Mouse (Mus musculus) megakaryocyte, embryonic 14.5 days (primary cell): ENCODE measurements around the gene Tmem107. TPM values are rescaled to one million over a fixed set of nuclear protein-coding genes. Genes with fewer than 3 reads are reported as not detected.

Source experiments
- H3K27me3 ChIP-seq: replicated peaks from 2 replicates; pipeline ENCODE3; 2012; ENCODE audit warnings: inconsistent platforms
- H3K36me3 ChIP-seq: replicated peaks from 2 replicates; pipeline ENCODE3; 2012; ENCODE audit warnings: low read length, inconsistent platforms, mixed read lengths
- H3K4me1 ChIP-seq: 2 replicates; pipeline ENCODE4 v1.6.1; 2012; ENCODE audit warnings: inconsistent platforms
- H3K4me3 ChIP-seq: replicated peaks from 2 replicates; pipeline ENCODE3; 2012; ENCODE audit warnings: moderate library complexity, mild to moderate bottlenecking, inconsistent platforms
- H3K9me3 ChIP-seq: 2 replicates; pipeline ENCODE4 v1.6.1; 2012; ENCODE audit warnings: inconsistent platforms
- FLI1 ChIP-seq: IDR thresholded peaks from 2 replicates; pipeline ENCODE4 v1.6.1; 2012; ENCODE audit warnings: low read length, inconsistent platforms, mixed read lengths
- GATA1 ChIP-seq: IDR thresholded peaks from 3 replicates; pipeline ENCODE4 v1.6.1; 2012; ENCODE audit warnings: mixed read lengths, low read length, inconsistent platforms, borderline replicate concordance
- polyA plus RNA-seq: library from polyadenylated mRNA; stranded (reverse); fragments of >175 nt; gene quantifications from 2 replicates; pipeline ENCODE4 v1.2.3, GENCODE M21; 2012; ENCODE audit warnings: low replicate concordance; ENCODE audit not compliant: insufficient read depth

Tmem107 gene
- polyA plus RNA-seq, 1 experiment = 40.2 TPM

- Histone ChIP-seq H3K4me3 (peak overlapping the region; percentile 88), H3K27me3 (no peaks in the 10 kb centered on the region), H3K9me3 (no peaks in the 10 kb centered on the region), H3K36me3 (no peaks in the 10 kb centered on the region), H3K4me1 (peaks cover 77% of the 10 kb centered on the region)
- TF ChIP-seq GATA1 (peak; percentile 100), FLI1 (no peak)
These were observed 2.7 kb downstream of the Tmem107 start for GRCm38 (mm10) chr11:69073065-69073888.

GRCm38 (mm10) chr11:69073951-69074775 is 3.6 kb downstream of the Tmem107 start:
- Histone ChIP-seq H3K9me3 (no peaks in the 10 kb centered on the region), H3K4me3 (peak overlapping the region; percentile 65), H3K27me3 (no peaks in the 10 kb centered on the region), H3K4me1 (peaks cover 86% of the 10 kb centered on the region), H3K36me3 (no peaks in the 10 kb centered on the region)
- TF ChIP-seq FLI1 (no peak), GATA1 (no peak)

- no peaks in the 10 kb centered on the region for H3K36me3 ChIP-seq
- TF ChIP-seq GATA1 (no peak), FLI1 (no peak)
- no peaks in the 10 kb centered on the region for H3K27me3 ChIP-seq
- peaks cover 81% of the 10 kb centered on the region for H3K4me1 ChIP-seq
- no peak overlapping the region for H3K4me3 ChIP-seq
- no peaks in the 10 kb centered on the region for H3K9me3 ChIP-seq
These were observed 4.1 kb downstream of the Tmem107 start for GRCm38 (mm10) chr11:69074776-69075069.

GRCm38 (mm10) chr11:69075764-69076479 is 5.3 kb downstream of the Tmem107 start:
- Histone ChIP-seq H3K4me3 (no peak overlapping the region), H3K9me3 (no peaks in the 10 kb centered on the region), H3K36me3 (no peaks in the 10 kb centered on the region), H3K27me3 (no peaks in the 10 kb centered on the region), H3K4me1 (peaks cover 80% of the 10 kb centered on the region)
- no peak for TF ChIP-seq FLI1
- no peak for TF ChIP-seq GATA1

GRCm38 (mm10) chr11:69076572-69076971 is 6.0 kb downstream of the Tmem107 start:
- Histone ChIP-seq H3K27me3 (peaks cover 2% of the 10 kb centered on the region), H3K4me3 (no peak overlapping the region), H3K36me3 (no peaks in the 10 kb centered on the region), H3K4me1 (peaks cover 73% of the 10 kb centered on the region), H3K9me3 (no peaks in the 10 kb centered on the region)
- TF ChIP-seq FLI1 = no peak
- no peak for TF ChIP-seq GATA1

GRCm38 (mm10) chr11:69077316-69077715 is 6.7 kb downstream of the Tmem107 start:
- peaks cover 3% of the 10 kb centered on the region for H3K27me3 ChIP-seq
- no peaks in the 10 kb centered on the region for H3K9me3 ChIP-seq
- H3K4me3 ChIP-seq = no peak overlapping the region
- peaks cover 66% of the 10 kb centered on the region for H3K4me1 ChIP-seq
- no peak for TF ChIP-seq FLI1
- no peak for TF ChIP-seq GATA1
- H3K36me3 ChIP-seq = no peaks in the 10 kb centered on the region

GRCm38 (mm10) chr11:69078041-69078440 is 7.4 kb downstream of the Tmem107 start:
- H3K9me3 ChIP-seq = no peaks in the 10 kb centered on the region
- TF ChIP-seq GATA1 (no peak), FLI1 (no peak)
- H3K4me1 ChIP-seq = peaks cover 61% of the 10 kb centered on the region
- H3K27me3 ChIP-seq = peaks cover 3% of the 10 kb centered on the region
- H3K36me3 ChIP-seq = no peaks in the 10 kb centered on the region
- no peak overlapping the region for H3K4me3 ChIP-seq

- H3K4me3 ChIP-seq = peak overlapping the region; percentile 56
- H3K4me1 ChIP-seq = peaks cover 53% of the 10 kb centered on the region
- peaks cover 4% of the 10 kb centered on the region; the same call in 1 of the 2 replicates for H3K9me3 ChIP-seq
- no peaks in the 10 kb centered on the region for H3K36me3 ChIP-seq
- TF ChIP-seq GATA1 (no peak), FLI1 (no peak)
- H3K27me3 ChIP-seq = peaks cover 7% of the 10 kb centered on the region
These were observed 8.3 kb downstream of the Tmem107 start for GRCm38 (mm10) chr11:69078805-69079438.
